Mouse (Mus musculus) Muller cell, postnatal 12 days (primary cell): Measurements from ENCODE around the gene Mycn.
A peak's percentile ranks its signal among the peaks of the same experiment; 100 is the strongest.

Experiments used
- DNase-seq: peaks from one replicate; pipeline ENCODE4 v3.0.0-alpha.2; 2015; ENCODE audit errors: inconsistent ontology term

Gene Mycn

GRCm38 (mm10) chr12:12924446-12924845, 17.3 kb downstream of the Mycn start:
- DNase-seq = no peak

DNA sequence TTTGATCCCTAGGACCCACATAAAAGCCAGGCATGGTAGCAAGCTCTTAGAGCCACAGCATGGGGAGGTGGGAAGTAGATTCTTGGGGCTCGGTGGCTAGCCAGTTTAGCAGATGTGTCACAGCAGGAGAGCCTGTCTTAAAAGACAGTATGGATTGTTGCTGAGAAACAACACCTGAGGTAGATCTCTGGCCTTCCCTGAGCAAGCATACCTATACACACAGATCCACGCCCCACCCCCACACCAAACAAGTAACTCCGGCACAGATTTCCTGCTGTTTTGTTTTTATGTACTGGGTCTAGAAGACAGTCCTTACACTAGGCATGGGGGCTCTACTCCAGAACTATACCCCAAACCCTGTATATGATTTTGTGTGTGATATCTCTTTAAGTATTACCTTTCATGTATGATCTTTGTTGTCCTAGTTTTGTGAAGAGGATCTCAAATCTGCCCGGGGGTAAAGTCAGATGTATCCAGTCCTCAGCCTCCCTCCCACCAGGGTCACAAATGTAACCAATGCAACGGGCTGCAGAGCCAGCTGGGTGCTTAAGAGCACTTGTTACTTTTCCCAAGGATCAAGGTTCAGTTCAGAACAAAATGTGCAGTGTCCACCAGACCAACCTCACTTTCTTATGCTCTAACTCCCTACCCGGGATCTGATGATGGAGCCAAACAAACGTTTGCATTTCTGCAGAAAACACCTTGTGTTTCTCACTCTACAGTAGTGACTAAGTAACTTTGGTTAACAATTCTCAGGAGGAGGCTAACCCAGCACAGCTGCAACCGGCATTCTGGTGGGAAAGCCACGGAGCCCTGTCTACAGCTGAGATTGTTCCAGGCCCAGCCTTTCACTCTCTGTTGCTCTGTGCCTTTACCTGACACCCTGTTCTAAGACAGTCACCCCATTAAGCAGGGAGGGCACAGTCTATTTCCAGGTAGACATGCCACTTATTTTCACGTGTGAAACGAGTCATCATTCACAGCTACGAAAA, 21.3 kb downstream of the Mycn start:
- no peak for DNase-seq

DNA sequence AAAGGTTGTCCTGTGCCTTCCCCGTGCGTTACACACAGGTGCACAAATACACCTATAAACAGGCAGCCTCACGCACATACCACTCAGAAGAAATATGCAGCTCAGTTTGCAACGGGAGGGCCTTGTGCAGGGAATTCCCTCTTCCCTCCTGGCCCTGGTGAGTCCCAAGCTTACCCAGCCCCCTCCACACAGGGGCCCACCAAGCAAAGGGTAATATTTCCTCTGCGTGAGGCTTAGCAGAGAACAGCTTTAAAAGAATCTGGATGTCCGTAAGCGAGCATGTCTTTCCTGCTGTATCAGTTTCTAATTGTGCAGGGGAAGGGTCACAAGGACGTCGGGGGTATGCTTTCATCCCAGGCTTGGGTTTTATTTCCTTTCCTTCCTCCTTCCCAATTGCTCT, 25.4 kb downstream of the Mycn start:
- DNase-seq = no peak

- no peak for DNase-seq
Measured at GRCm38 (mm10) chr12:12910356-12910979, 31.2 kb downstream of the Mycn start.

DNA sequence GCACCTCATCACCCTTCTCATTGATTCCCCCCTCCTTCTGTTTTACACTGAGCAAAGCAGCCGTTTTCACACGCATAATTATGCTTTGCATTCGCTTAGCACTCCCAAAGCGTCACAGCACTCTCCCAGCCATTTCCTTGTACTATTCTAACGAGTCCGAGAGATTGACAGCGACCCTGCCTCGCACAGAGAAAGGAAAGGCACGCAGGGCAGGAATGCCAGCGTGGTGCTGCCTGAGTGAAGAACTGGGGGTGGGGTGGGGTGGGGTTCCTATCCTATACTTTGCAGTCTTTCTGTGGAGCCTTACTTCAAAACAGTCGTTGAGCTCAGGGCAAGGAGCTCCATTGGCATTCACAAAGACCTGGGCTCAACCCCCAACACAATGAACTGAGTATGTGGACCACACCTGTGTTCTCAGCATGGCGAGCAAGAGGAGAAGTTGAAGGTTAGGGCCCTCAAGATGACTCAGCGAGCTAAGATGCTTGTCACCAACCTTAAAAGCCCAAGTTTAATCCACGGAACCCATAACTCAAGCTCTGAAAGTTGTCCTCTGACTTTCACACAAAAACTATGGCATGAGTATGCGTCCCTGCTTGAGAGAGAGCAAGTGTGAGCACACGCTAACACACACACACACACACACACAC, 32.0 kb downstream of the Mycn start:
- DNase-seq = no peak

DNA sequence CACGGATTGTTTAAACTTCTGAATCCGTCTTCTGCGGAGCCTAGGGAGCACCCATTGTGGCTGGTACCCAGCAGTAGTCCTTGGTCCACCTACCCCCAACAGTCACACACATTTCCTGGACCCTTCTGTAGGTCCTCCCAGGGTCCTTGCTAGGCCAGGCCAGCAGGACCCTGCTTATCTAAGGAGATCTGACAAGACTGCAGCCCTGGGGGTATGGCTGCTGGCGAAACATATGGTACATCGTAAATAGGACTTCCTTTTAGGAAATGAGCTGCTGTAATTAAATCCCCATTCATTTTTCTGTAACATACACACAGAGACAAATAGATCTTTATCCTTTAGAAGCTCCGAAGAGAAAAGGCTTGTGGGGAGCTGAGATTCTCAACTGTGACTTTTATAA, 34.9 kb downstream of the Mycn start:
- DNase-seq = no peak

- DNase-seq = no peak
Measured at GRCm38 (mm10) chr12:12906321-12906720, 35.4 kb downstream of the Mycn start.

DNA sequence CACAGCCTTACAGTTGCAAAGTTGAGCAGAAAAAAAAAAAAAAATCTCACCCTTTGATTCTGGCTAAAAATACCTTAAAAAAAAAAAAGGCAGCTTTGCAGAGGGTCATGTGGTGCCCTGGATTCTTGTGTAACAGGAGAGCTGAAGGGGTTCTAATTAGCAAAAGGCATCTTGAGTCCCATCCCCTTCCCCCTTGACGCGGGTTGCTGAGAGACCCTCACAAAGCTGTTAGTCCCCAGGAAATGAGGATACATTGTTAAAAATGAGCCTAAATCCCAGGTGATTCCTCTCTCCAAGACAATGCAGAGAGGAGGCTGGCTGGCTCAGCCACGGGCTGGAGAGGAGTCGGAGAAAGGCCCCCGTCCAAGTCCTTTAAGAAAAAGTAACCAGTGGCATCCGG, 36.6 kb downstream of the Mycn start:
- no peak for DNase-seq

- peak; percentile 96 for DNase-seq
Measured at GRCm38 (mm10) chr12:12904512-12904953, 37.2 kb downstream of the Mycn start.

DNA sequence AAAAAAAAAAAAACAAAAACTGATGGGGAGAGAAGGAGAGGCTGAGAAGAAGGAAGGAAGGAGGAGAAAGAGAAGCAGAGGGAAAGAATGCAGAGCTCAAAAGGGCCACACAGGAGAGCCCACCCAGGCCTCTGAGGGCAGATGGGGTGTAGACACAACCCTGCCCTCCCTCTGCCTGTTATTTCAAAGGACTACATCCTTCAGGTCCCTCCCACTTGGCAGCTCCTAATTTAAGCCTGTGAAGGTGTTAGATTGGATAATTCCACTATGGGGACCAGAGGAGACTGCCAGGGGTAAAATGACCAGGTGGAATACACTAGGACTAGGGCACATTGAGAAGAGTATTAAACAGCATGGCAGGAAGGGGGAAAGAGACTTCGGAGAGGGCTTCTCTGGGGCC, 37.6 kb downstream of the Mycn start:
- no peak for DNase-seq

GRCm38 (mm10) chr12:12902403-12902802, 39.3 kb downstream of the Mycn start:
- no peak for DNase-seq

GRCm38 (mm10) chr12:12898356-12899126, 43.2 kb downstream of the Mycn start:
- DNase-seq = no peak

DNA sequence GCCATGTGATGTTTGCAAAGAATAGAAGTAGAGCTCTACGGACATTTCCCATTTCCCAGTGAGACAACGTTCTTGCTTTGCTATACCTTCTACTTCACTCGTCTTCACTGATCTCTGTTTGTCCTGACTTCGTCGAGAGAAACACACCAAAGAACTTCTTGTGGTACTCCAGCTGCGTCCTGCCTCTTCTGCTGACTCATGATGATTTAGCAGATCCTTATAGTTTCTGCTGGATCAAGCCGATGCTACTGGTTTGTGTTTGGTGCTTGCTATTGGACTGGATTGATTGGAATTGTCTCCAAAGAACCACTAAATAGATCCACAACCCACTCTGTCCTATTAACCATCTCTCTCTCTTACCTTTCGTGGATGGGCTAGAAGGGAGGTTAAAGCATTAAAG, 47.7 kb downstream of the Mycn start:
- DNase-seq = no peak

- no peak for DNase-seq
Measured at GRCm38 (mm10) chr12:12886191-12886889, 55.4 kb downstream of the Mycn start.
